Mouse (Mus musculus) midbrain, embryonic 12.5 days (tissue): ENCODE measurements around the gene Tmem9b. TPM values are rescaled to one million over a fixed set of nuclear protein-coding genes. Genes with fewer than 3 reads are reported as not detected.

Experiments used
- ATAC-seq: fragments of 200-750 bp; cut with Nextera tagmentation; 2 replicates; pipeline ENCODE4 v1.8.0; 2017; ENCODE audit warnings: low read depth, moderate TSS enrichment, moderate library complexity; ENCODE audit not compliant: low FRiP score
- H3K27ac ChIP-seq: fragments of 300-500 bp; sonication (generic); replicated peaks from 2 replicates; pipeline ENCODE4 v1.5.1; 2016; ENCODE audit warnings: mild to moderate bottlenecking
- H3K27me3 ChIP-seq: fragments of 300-500 bp; sonication (generic); 2 replicates; pipeline ENCODE4 v1.6.1; 2016; ENCODE audit warnings: mild to moderate bottlenecking
- H3K36me3 ChIP-seq: fragments of 300-500 bp; sonication (generic); 2 replicates; pipeline ENCODE4 v1.6.1; 2016
- H3K4me1 ChIP-seq: fragments of 300-500 bp; sonication (generic); 2 replicates; pipeline ENCODE4 v1.6.1; 2016
- H3K4me2 ChIP-seq: fragments of 300-500 bp; sonication (generic); replicated peaks from 2 replicates; pipeline ENCODE4 v1.6.1; 2016; ENCODE audit warnings: mild to moderate bottlenecking, moderate library complexity
- H3K4me3 ChIP-seq: fragments of 300-500 bp; sonication (generic); 2 replicates; pipeline ENCODE4 v1.5.1; 2016; ENCODE audit warnings: mild to moderate bottlenecking
- H3K9ac ChIP-seq: fragments of 300-500 bp; sonication (generic); replicated peaks from 2 replicates; pipeline ENCODE4 v1.6.1; 2016; ENCODE audit warnings: mild to moderate bottlenecking, moderate library complexity
- H3K9me3 ChIP-seq: fragments of 300-500 bp; sonication (generic); 2 replicates; pipeline ENCODE4 v1.6.1; 2016; ENCODE audit warnings: mild to moderate bottlenecking
- WGBS: fragments of 180-500 bp; shearing (Covaris S2); methylation state at CpG from one replicate; pipeline ENCODE4 v1.1.7; 2016; 5-methylcytosine and 5-hydroxymethylcytosine counted together
- polyA plus RNA-seq: library from polyadenylated mRNA; unstranded; fragments of >200 nt; fragmentation: Nextera tagmentation; extraction: Ambion mirVana; gene quantifications from 2 replicates; pipeline ENCODE4 v1.2.1, GENCODE M21; 2016

The Tmem9b gene
- polyA plus RNA-seq, 1 experiment from 2014 or later, result 64.5 TPM

DNA sequence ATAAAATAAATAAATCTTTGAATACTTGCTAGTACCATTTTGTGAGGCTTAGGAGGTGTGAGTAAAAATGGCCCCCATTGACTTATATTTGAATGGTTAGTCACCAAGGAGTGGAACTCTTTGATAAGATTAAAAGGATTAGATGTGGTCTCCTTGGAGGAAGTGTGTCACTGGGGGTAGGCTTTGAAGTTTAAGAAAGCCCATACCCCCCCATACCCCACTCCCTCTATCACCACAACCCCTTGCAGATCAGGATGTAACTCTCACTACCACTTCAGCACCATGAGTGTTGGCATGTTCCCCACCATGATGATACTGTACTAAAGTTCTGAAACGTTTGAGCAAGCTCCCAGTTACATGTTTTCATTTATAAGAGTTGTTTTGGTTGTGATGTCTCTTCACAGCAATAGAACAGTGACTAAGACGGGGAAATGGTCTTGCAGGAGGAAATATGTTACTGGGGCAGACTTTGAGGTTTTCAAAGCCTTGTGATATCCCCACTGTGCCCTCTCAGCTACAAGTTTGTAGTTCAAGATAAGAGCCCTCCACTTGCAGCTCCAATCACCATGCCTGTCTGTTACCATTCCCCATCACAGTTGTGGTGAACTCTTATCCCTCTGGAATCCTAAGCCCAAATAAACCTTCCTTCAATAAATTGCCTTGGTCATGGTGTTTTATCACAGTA lies 16.2 kb upstream of the Tmem9b start:
- no peak overlapping the region for H3K9ac ChIP-seq
- no peaks in the 10 kb centered on the region for H3K9me3 ChIP-seq
- no peak for ATAC-seq
- no peak overlapping the region for H3K4me2 ChIP-seq
- 56% methylated on average over 2 of the region's 2 CpGs for WGBS
- H3K4me3 ChIP-seq, result no peak overlapping the region
- H3K36me3 ChIP-seq, result no peaks in the 10 kb centered on the region
- H3K27ac ChIP-seq, result no peak overlapping the region
- no peaks in the 10 kb centered on the region for H3K4me1 ChIP-seq
- H3K27me3 ChIP-seq, result no peaks in the 10 kb centered on the region

DNA sequence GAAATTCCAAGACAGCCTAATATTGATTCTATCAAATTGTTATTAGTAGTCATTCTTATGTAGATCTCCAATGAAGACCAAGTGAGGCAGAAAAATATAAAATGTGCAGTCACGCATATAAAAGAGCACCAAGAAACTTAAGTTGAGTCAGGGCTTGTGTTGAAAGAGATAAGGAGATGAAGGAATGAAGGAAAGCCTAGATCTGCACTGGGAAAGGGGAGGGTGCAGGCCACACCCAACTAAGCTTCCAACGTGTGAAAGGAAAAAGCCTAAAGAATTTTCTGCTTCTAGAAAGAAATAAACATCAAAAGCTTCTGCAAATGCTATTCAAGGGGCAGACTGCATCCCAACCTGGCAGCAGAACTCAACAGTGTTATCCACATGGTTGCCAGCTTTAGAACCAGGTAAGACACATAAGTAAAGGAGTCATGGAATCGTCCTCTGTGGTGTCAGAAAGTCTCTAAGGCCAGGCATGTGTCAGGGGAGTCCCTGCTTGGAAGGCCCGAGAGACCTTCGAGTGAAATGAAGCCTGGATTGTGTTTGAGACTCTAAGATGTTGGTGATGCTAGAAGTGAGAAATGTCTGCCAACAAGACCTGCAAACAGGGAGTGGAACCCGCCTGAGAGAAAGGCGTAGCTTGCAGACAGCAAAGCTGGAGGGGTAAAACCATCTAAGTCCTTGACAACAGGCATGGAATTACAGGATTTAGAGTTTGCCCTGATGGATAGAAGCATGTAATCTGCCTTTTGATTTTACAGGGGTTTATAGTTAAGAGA lies 15.1 kb upstream of the Tmem9b start:
- Histone ChIP-seq H3K36me3 (no peaks in the 10 kb centered on the region), H3K4me2 (no peak overlapping the region), H3K4me3 (no peak overlapping the region), H3K4me1 (no peaks in the 10 kb centered on the region), H3K27ac (no peak overlapping the region), H3K9ac (no peak overlapping the region), H3K9me3 (no peaks in the 10 kb centered on the region), H3K27me3 (no peaks in the 10 kb centered on the region)
- ATAC-seq, result no peak
- 83% methylated on average over 7 of the region's 7 CpGs for WGBS

DNA sequence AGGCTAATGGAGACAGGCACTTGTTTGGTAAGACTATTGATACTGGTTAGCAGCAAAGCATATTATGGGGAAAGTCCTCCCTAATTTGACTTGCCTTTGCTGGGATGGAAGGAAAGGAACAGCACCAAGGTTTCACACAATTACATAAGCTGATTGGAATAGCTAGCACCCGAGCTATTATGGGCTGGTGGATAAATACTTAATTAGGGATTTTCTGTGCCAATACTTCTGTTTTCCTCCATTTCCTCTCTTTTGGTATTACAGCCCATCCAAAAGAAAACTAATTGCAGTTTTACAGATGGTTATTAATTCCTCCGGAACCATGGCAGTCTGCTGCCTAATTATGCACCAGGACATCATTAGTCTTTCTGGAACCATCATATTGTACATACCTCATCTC lies 11.3 kb upstream of the Tmem9b start:
- H3K9ac ChIP-seq, result no peak overlapping the region
- H3K9me3 ChIP-seq, result no peaks in the 10 kb centered on the region
- 75% methylated on average over 2 of the region's 2 CpGs for WGBS
- H3K27ac ChIP-seq, result no peak overlapping the region
- ATAC-seq, result no peak
- no peak overlapping the region for H3K4me2 ChIP-seq
- H3K36me3 ChIP-seq, result no peaks in the 10 kb centered on the region
- H3K4me3 ChIP-seq, result no peak overlapping the region
- H3K4me1 ChIP-seq, result no peaks in the 10 kb centered on the region
- H3K27me3 ChIP-seq, result no peaks in the 10 kb centered on the region

DNA sequence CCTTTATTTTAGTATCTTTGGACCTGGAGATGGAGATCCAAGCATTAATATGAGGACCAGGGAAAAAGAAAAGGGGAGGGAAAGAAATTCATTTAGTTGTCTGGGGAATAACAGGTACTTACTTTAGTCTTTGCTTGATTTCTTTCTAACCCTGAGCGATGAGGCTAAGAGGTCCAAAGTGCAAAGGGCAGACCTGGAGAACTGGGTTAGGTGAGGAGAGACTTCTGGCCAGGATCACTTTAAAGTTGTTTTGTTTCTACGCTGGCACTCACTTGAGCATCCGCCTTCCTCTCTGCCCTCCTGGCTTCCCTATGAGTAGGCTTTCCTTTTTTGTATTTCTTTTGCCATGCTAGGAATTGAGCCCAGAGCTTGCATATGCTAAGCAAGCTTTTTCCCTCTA lies 3.6 kb upstream of the Tmem9b start:
- Histone ChIP-seq H3K9ac (no peak overlapping the region), H3K4me1 (peaks cover 14% of the 10 kb centered on the region), H3K27ac (no peak overlapping the region), H3K36me3 (no peaks in the 10 kb centered on the region), H3K4me3 (no peak overlapping the region), H3K9me3 (no peaks in the 10 kb centered on the region), H3K27me3 (no peaks in the 10 kb centered on the region), H3K4me2 (no peak overlapping the region)
- ATAC-seq, result no peak
- WGBS, result 86% methylated on average over 3 of the region's 3 CpGs

DNA sequence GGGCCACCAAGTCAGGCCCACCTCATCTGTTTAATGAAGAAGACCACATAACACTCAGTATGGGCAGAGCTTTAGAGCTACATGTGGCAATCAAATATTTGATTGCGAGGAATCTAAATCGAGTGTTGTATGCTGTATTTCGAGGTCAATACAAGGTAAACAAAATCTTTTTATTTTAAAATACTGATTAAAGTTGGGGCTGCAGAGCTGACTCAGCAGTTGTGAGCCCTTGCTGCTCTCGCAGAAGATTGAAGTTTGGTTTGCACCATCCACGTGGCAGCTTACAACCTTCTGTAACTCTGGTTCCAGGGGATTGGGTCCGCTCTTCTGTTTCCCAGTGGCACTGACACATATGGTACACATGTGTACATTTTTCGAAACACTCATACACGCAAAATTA lies 1.4 kb upstream of the Tmem9b start:
- H3K27ac ChIP-seq, result no peak overlapping the region
- ATAC-seq, result no peak
- no peaks in the 10 kb centered on the region for H3K9me3 ChIP-seq
- H3K9ac ChIP-seq, result no peak overlapping the region
- H3K4me1 ChIP-seq, result peaks cover 15% of the 10 kb centered on the region
- 91% methylated on average over 8 of the region's 8 CpGs for WGBS
- H3K4me2 ChIP-seq, result no peak overlapping the region
- H3K4me3 ChIP-seq, result no peak overlapping the region
- no peaks in the 10 kb centered on the region for H3K27me3 ChIP-seq
- H3K36me3 ChIP-seq, result peaks cover under 1% of the 10 kb centered on the region; the same call in 1 of the 2 replicates

DNA sequence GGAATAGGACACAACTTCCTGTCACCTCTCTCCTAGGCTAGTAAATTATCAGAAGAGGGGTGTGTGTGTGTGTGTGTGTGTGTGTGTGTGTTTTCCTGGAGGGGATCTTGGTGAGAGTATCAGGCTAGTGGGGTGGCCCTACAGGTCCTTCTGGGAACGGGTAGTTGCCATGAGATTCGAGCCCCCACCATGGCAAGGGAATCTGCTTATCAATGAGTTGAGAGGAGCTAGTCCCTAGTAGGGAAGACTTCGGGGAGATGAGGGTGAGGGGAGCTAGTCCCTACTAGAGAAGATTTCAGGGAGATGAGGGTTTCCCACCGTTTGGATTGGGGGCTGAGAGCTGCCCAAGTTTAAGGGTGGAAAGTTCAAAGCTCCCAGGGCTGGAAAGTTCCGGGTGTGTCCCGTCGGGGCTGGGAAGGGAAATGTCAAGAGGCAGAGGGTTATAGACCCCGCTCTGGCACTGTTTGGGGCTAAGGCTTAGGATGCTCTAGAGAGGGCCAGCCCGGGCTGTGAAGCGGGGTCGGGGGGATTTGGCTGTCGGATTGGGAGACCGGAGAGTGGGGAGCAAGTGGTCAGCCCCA lies 1.2 kb downstream of the Tmem9b start:
- H3K27me3 ChIP-seq, result no peaks in the 10 kb centered on the region
- peak overlapping the region; percentile 92 for H3K4me2 ChIP-seq
- H3K4me3 ChIP-seq, result peak overlapping the region; percentile 85
- peak overlapping the region; percentile 84 for H3K9ac ChIP-seq
- peaks cover 15% of the 10 kb centered on the region for H3K4me1 ChIP-seq
- H3K36me3 ChIP-seq, result peaks cover 5% of the 10 kb centered on the region; the same call in 1 of the 2 replicates
- 3% methylated on average over 13 of the region's 13 CpGs for WGBS
- peak overlapping the region; percentile 80 for H3K27ac ChIP-seq
- ATAC-seq, result peak; percentile 10
- H3K9me3 ChIP-seq, result no peaks in the 10 kb centered on the region

DNA sequence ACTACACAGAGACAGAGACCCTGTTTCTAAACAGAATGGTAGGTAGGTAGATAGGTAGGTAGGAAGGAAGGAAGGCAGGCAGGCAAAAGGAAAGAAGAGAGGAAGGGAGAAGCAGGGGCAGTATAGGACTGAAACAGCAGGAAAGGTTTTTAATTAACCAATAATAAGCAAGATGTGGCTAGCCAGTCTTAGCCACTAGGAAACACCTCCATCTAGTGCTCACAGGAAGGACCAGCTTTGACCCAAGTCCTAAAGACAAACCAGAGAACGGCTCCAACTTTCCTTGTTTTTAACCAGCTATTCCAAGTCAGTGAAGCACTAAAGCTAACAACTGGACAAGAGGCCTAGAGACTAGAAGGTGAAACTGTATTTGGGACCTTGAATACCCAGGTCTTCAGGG lies 4.9 kb downstream of the Tmem9b start:
- 63% methylated on average over 1 of the region's 1 CpGs for WGBS
- Histone ChIP-seq H3K9me3 (no peaks in the 10 kb centered on the region), H3K27me3 (no peaks in the 10 kb centered on the region), H3K4me2 (no peak overlapping the region), H3K4me1 (peaks cover 7% of the 10 kb centered on the region), H3K9ac (no peak overlapping the region), H3K36me3 (peaks cover 25% of the 10 kb centered on the region), H3K27ac (no peak overlapping the region), H3K4me3 (no peak overlapping the region)
- ATAC-seq, result no peak

DNA sequence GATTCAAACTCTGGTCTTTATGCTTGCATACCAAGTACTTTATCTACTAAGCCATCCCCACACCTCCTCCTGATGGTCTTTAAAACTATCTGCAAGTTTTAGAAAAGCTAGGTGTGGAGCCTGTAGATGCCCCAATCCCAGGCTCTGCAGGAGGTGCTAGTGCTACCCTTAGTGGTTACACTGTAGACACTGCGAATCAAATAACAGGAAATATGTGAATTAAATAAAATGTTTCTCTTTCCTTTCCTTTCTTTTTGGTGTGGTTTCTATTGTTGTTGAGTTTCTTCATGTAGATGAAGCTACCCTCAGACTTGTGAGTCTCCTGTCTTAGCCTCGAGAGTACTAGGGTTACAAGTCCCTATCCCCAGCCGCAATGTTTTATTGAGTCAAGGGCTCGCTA lies 11.0 kb downstream of the Tmem9b start:
- Histone ChIP-seq H3K4me1 (no peaks in the 10 kb centered on the region), H3K4me2 (no peak overlapping the region), H3K27me3 (no peaks in the 10 kb centered on the region), H3K9me3 (no peaks in the 10 kb centered on the region), H3K4me3 (no peak overlapping the region), H3K27ac (no peak overlapping the region), H3K36me3 (peaks cover 44% of the 10 kb centered on the region), H3K9ac (no peak overlapping the region)
- no peak for ATAC-seq
- WGBS, result 93% methylated on average over 4 of the region's 4 CpGs

DNA sequence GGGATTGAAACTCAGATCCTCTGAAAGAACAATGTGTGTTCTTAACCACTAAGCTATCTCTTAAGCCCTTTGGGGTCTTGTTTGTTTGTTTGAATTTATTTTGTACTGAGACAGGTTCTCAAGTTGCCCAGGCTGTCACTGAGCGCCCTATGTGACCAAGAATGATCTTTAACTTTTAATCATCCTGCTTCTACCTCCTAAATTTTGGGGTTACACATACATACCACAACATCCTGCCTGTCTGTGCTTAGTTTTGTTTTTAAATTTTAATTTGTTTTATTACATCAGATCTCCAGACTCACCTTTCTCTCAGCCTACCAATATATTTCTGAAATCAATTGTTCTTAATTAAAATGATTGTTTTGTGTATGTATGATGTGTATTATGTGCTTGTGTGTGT lies 11.6 kb downstream of the Tmem9b start:
- 89% methylated on average over 1 of the region's 1 CpGs for WGBS

DNA sequence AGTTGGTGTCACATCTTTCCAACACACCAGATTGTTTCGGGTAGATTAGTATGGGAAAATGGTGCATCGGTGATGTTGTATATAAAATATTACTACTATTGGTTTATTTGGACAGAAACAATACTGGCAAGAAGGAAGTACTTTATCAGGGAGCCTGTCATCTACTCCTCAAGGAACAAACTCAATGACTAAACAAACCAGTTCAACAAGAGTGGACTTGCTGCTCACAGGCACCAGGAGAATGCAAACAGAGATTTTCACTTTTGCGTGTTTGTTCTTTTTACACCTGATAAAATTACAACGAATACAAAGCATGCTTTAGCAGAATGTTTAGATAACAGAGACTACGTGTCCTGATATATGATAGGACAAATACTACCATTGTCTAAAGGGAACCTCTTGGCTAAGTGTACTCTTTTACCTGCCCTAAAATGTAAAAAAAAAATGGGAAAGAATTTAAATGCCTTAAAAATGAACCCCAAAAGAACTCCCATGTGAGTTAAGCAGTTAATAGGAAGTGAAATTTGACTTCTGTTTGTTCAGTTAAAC lies 12.8 kb downstream of the Tmem9b start:
- Histone ChIP-seq H3K4me1 (no peaks in the 10 kb centered on the region), H3K4me3 (no peak overlapping the region), H3K36me3 (peaks cover 52% of the 10 kb centered on the region), H3K4me2 (no peak overlapping the region), H3K9ac (no peak overlapping the region), H3K9me3 (no peaks in the 10 kb centered on the region), H3K27me3 (no peaks in the 10 kb centered on the region), H3K27ac (no peak overlapping the region)
- WGBS, result 92% methylated on average over 5 of the region's 5 CpGs
- no peak for ATAC-seq

More for the DNA sequence above, 11.6 kb downstream of the Tmem9b start:
- H3K4me1 ChIP-seq, result no peaks in the 10 kb centered on the region
- no peak overlapping the region for H3K4me3 ChIP-seq
- H3K27ac ChIP-seq, result no peak overlapping the region
- no peaks in the 10 kb centered on the region for H3K9me3 ChIP-seq
- H3K27me3 ChIP-seq, result no peaks in the 10 kb centered on the region
- ATAC-seq, result no peak
- H3K4me2 ChIP-seq, result no peak overlapping the region
- peaks cover 50% of the 10 kb centered on the region for H3K36me3 ChIP-seq
- H3K9ac ChIP-seq, result no peak overlapping the region

DNA sequence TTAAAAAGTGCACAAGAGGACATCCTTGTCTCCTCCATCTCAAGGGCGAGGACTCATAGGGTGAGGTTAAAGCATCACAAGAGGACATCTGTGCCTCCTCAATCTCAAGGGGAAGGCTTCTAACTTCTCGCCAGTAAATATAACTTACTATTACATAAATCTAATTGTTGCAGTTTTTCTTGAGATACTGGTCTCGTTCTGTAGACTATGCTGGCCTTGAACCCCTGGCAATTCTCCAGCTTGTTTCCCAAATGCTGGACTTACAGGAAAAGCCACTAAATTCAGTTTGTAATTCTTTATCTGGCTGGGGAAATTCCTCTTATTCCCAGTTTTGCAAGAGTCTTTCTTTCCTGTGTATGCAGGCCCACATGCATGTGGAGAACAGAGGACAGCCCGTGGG lies 17.9 kb downstream of the Tmem9b start:
- 94% methylated on average over 4 of the region's 4 CpGs for WGBS
- no peak overlapping the region for H3K9ac ChIP-seq
- peaks cover 25% of the 10 kb centered on the region for H3K36me3 ChIP-seq
- H3K4me2 ChIP-seq, result no peak overlapping the region
- H3K9me3 ChIP-seq, result no peaks in the 10 kb centered on the region
- H3K27ac ChIP-seq, result no peak overlapping the region
- no peaks in the 10 kb centered on the region for H3K4me1 ChIP-seq
- no peak overlapping the region for H3K4me3 ChIP-seq
- ATAC-seq, result no peak
- H3K27me3 ChIP-seq, result no peaks in the 10 kb centered on the region

DNA sequence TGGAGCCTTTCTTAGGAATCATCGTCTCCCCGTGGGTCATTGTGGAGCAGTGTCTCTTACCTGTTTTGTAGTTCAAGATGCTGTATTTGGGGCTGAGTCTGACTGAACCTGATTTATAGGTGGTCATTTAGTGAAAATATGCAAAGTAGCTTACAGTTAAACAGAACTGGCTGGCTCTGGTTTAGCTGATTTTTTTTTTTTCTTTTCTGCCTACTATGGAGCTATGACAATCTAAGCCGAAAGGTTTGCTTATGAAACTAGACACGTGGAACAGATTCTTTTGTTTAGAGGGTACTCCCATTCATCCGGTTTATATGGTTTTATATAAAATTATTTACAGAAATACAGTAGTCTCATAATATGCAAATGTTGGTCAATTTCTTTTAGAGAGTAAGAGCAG lies 21.0 kb downstream of the Tmem9b start, which contains the start of gene Ascl3:
Gene Ascl3, minus strand, starts transcription at position 101 of the 400 bp plus-strand sequence.
- no peaks in the 10 kb centered on the region for H3K27me3 ChIP-seq
- H3K27ac ChIP-seq, result no peak within 1 kb of the TSS
- H3K4me1 ChIP-seq, result no peaks in the 10 kb centered on the region
- no peak within 1 kb of the TSS for H3K4me3 ChIP-seq
- H3K36me3 ChIP-seq, result peaks cover 14% of the 10 kb centered on the region
- H3K9me3 ChIP-seq, result no peaks in the 10 kb centered on the region
- no peak for ATAC-seq
- WGBS, result 89% methylated on average over 5 of the region's 5 CpGs
- no peak within 1 kb of the TSS for H3K4me2 ChIP-seq
- H3K9ac ChIP-seq, result no peak within 1 kb of the TSS
